Mouse (Mus musculus) urinary bladder, postnatal 4 days (tissue): ENCODE results near the gene Thoc5.

Experiments used
- DNase-seq, 2 experiments: peaks; one replicate each; pipeline ENCODE4 v3.0.0; 2021 to 2022; ENCODE audit warnings: low spot score in 2 of 2

Gene Thoc5

DNA sequence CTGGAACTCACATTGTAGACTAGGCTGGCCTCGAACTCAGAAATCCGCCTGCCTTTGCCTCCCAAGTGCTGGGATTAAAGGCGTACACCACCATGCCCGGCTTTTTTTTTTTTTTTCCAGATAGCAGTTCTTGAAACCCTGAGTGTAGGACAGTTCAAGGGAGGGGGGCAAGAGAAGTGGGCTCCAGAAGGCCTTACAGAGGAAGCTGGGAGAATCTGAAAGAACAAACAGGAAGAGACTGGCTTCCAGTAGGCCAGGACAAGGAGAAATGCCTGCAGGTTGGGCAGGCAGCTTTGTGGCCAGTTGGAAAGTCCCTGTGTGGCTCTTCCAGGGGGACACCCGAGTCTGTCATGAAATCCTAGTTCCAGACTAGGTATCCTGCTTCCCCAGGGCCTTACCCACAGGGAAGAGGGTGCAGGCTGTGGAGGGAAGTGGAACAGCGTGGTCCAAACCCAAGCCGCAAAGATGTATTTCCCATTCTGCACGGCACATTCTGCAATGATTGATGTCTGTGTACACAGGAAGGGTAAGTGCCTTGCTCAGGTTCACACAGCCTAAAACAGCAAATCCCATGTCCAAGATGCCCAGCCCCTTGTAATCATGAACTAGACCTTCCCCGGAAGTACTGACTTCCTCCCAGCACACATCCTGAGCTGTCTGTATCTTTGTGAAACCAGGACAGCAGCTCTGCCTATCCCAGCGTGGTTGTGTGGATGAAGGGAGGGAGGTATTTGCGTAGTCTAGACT lies 79.4 kb downstream of the Thoc5 start:
- no peak for DNase-seq

DNA sequence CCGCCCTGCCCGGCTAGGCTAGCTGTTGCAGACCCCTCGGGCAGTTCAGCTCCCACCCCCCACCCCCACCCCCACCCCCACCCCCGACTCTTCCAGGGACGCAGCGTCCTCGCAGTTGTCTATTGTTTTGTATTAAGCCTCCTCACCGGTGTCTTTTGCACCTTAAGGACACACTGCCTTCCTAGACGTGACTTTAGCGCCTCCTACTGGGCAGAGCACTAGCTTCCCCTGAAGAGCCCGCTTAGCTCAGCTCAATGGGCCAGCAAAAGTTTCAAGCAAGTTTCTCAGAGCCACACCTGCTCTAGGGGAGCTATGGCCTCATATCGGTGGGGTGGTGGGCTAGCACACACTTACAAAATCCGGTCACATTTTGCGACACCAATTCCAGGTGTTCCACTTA lies 80.5 kb downstream of the Thoc5 start:
- DNase-seq: peak in 1 of 2 experiments; percentile 78
